Comparison of ENCODE assay signal across 16 mouse cellular contexts in genomic region chr11:118222351-118222885, GRCm38 (mm10). TPM values are rescaled to one million over a fixed set of nuclear protein-coding genes. Genes with fewer than 3 reads are reported as not detected.
A peak's percentile ranks its signal among the peaks of the same experiment; 100 is the strongest.
DNase-seq lines count a peak whose midpoint lies in the region; ATAC-seq lines count a peak whose summit lies in the region.
"Had no signal": no experiment of that assay in that cellular context is flagged by ENCODE, and none has a peak within 500 bp of the region (broad histone marks: within the 10 kb centered on the region; RNA-seq: fewer than 3 reads in every experiment).

No protein-coding gene starts in this region.

- no peak overlapping the region for H3K9ac ChIP-seq in heart, embryonic 12.5 days
- H3K9ac ChIP-seq in kidney, embryonic 15.5 days = no peak overlapping the region
- H3K9ac ChIP-seq: limb, embryonic 13.5 days; lung, embryonic 14.5 days had no signal

- no peak for ATAC-seq in heart, embryonic 12.5 days (ENCODE audit: insufficient number of reproducible peaks, low FRiP score)
- ATAC-seq in kidney, embryonic 15.5 days (replicated peaks; ENCODE audit: low FRiP score) = no peak
- peak; percentile 4 for ATAC-seq in activated CD4-positive, CD25-positive, alpha-beta regulatory T cell, adult 4 months
- ATAC-seq in frontal cortex, adult (ENCODE audit: low TSS enrichment) = no peak
- ATAC-seq: hindbrain, postnatal 0 days had no signal

- no peaks in the 10 kb centered on the region for H3K27me3 ChIP-seq in heart, embryonic 12.5 days (replicated peaks)
- no peaks in the 10 kb centered on the region for H3K27me3 ChIP-seq in kidney, embryonic 15.5 days
- H3K27me3 ChIP-seq: limb, embryonic 13.5 days had no signal

- H3K27ac ChIP-seq in heart, embryonic 12.5 days (ENCODE audit: poor library complexity, severe bottlenecking) = 0 out of 2 replicates have a peak overlapping the region, but pooled peaks have one; percentile 11
- H3K27ac ChIP-seq in kidney, embryonic 15.5 days = peak overlapping the region; percentile 59
- H3K27ac ChIP-seq: hindbrain, postnatal 0 days; limb, embryonic 13.5 days had no signal

- no peaks in the 10 kb centered on the region for H3K9me3 ChIP-seq in heart, embryonic 12.5 days (replicated peaks)
- no peaks in the 10 kb centered on the region for H3K9me3 ChIP-seq in kidney, embryonic 15.5 days (replicated peaks)
- H3K9me3 ChIP-seq: limb, embryonic 13.5 days had no signal

- peaks cover 31% of the 10 kb centered on the region for H3K4me1 ChIP-seq in heart, embryonic 12.5 days (replicated peaks)
- peaks cover 21% of the 10 kb centered on the region for H3K4me1 ChIP-seq in kidney, embryonic 15.5 days

- H3K36me3 ChIP-seq in heart, embryonic 12.5 days = no peaks in the 10 kb centered on the region
- H3K36me3 ChIP-seq in kidney, embryonic 15.5 days = no peaks in the 10 kb centered on the region
- H3K36me3 ChIP-seq: limb, embryonic 13.5 days had no signal

- no peak overlapping the region for H3K4me2 ChIP-seq in heart, embryonic 12.5 days
- H3K4me2 ChIP-seq in kidney, embryonic 15.5 days = no peak overlapping the region
- H3K4me2 ChIP-seq: limb, embryonic 13.5 days; lung, embryonic 14.5 days had no signal

- no peak for DNase-seq in heart, adult 9 months (ENCODE audit: low spot score in 2 of 2)
- DNase-seq in kidney, postnatal 4 days = no peak
- DNase-seq in 416B (ENCODE audit: low read depth) = peak; percentile 37
- no peak for DNase-seq in thymus, postnatal 14 days
- DNase-seq: cerebellum, adult 18-20 months; gastrocnemius, postnatal 36 days; lung, embryonic 14.5 days; right cerebral cortex, postnatal 25 days; thymus, adult 2 months had no signal

- H3K4me3 ChIP-seq in heart, embryonic 12.5 days = no peak overlapping the region
- H3K4me3 ChIP-seq in kidney, embryonic 15.5 days (replicated peaks) = no peak overlapping the region
- H3K4me3 ChIP-seq: limb, embryonic 13.5 days; myocyte had no signal

- whole genome bisulfite sequencing in heart, embryonic 12.5 days = 61% methylated on average over 6 of the region's 6 CpGs
- WGBS in kidney, embryonic 15.5 days = 58% methylated on average over 6 of the region's 6 CpGs

RNA-seq across cellular contexts. Expression of gene Cyth1, which starts 26.0 kb away (rescaled TPM):
- 20.6 and 21.1 TPM in 2 replicates for polyA plus RNA-seq in heart, embryonic 12.5 days (2016; fragmentation: Nextera tagmentation; extraction: Ambion mirVana)
- 16.4 and 16.5 TPM in 2 replicates for polyA plus RNA-seq in kidney, embryonic 15.5 days (2015; fragmentation: Nextera tagmentation; extraction: Ambion mirVana)
- polyA plus RNA-seq in activated CD4-positive, CD25-positive, alpha-beta regulatory T cell, adult 4 months (2017; shearing (Covaris generic)) = 10 to 100 TPM; 50.1 to 73.2 TPM
